Mouse (Mus musculus) heart, adult 18-20 months (tissue): Measurements from ENCODE around the gene Gm39566. TPM values are rescaled to one million over a fixed set of nuclear protein-coding genes. Genes with fewer than 3 reads are reported as not detected.
A peak's percentile ranks its signal among the peaks of the same experiment; 100 is the strongest.
"Not testable (repeated sequence)": the region's sequence is repeated elsewhere in the genome, so short reads cannot be mapped to it uniquely, and the experiment has no call there.

Experiments
- DNase-seq, 2 experiments: peaks; one replicate each; pipeline ENCODE4 v3.0.0; 2021 to 2022; ENCODE audit warnings: mixed read lengths in 1 of 2
- long read RNA-seq, 2 experiments: library from polyadenylated mRNA; stranded (forward); transcript quantifications; one replicate each; pipeline ENCODE4 v2.0.0; 2021
- total RNA-seq, 2 experiments: library from RNA; stranded (reverse); gene quantifications; 2 replicates each; pipeline ENCODE4 v1.2.3; 2021

Gene Gm39566
- not detected for total RNA-seq
- long read RNA-seq, experiment 1 = 0 reads
- long read RNA-seq, experiment 2 = 0 reads

GRCm38 (mm10) chr11:69815155-69815554 is at the start of gene Gm39566:
Gm39566 (minus strand) TSS chr11:69815298.
- DNase-seq = no peak

- no peak for DNase-seq
These were observed 49.2 kb upstream of the Gm39566 start for GRCm38 (mm10) chr11:69864138-69864860.

GRCm38 (mm10) chr11:69863729-69864128 is 48.6 kb upstream of the Gm39566 start:
- DNase-seq = not testable (repeated sequence)

GRCm38 (mm10) chr11:69858113-69858998 is 43.3 kb upstream of the Gm39566 start, which contains the start of gene Tnk1:
Tnk1 (minus strand) TSS chr11:69858730.
- no peak for DNase-seq

- DNase-seq = peak in 1 of 2 experiments; percentile 50
These were observed 40.2 kb upstream of the Gm39566 start for GRCm38 (mm10) chr11:69855347-69855746.

- peak in 1 of 2 experiments; percentile 29 for DNase-seq
These were observed 39.6 kb upstream of the Gm39566 start for GRCm38 (mm10) chr11:69854680-69855079.

- DNase-seq = peak in 1 of 2 experiments; percentile 20
These were observed 38.9 kb upstream of the Gm39566 start for GRCm38 (mm10) chr11:69853994-69854393.

GRCm38 (mm10) chr11:69850754-69851153 is 35.7 kb upstream of the Gm39566 start:
- no peak for DNase-seq

- DNase-seq = no peak
These were observed 34.8 kb upstream of the Gm39566 start for GRCm38 (mm10) chr11:69849884-69850283.

GRCm38 (mm10) chr11:69849128-69849527 is 34.0 kb upstream of the Gm39566 start:
- peak in 1 of 2 experiments; percentile 62 for DNase-seq

GRCm38 (mm10) chr11:69848021-69848420 is 32.9 kb upstream of the Gm39566 start:
- DNase-seq = no peak

- peak; percentile 57 to 64 for DNase-seq
These were observed 31.9 kb upstream of the Gm39566 start for GRCm38 (mm10) chr11:69846738-69847688.

GRCm38 (mm10) chr11:69846198-69846680 is 31.1 kb upstream of the Gm39566 start, which contains the start of gene Plscr3:
Plscr3 (plus strand) TSS chr11:69846376.
- peak; percentile 94 to 95 for DNase-seq

- DNase-seq = no peak
These were observed 23.6 kb upstream of the Gm39566 start for GRCm38 (mm10) chr11:69838714-69839104.

GRCm38 (mm10) chr11:69837952-69838713 is 23.0 kb upstream of the Gm39566 start, which contains the start of gene Tmem256:
Tmem256 (plus strand) TSS chr11:69838514.
- DNase-seq = peak; percentile 97 to 99

- no peak for DNase-seq
These were observed 22.5 kb upstream of the Gm39566 start, which contains the start of gene Nlgn2 for GRCm38 (mm10) chr11:69837604-69837951. Nlgn2 (minus strand) TSS chr11:69837784.

- DNase-seq = peak; percentile 54 to 69
These were observed 21.8 kb upstream of the Gm39566 start for GRCm38 (mm10) chr11:69836703-69837576.

- DNase-seq = no peak
These were observed 20.9 kb upstream of the Gm39566 start for GRCm38 (mm10) chr11:69835966-69836335.

GRCm38 (mm10) chr11:69835326-69835965 is 20.3 kb upstream of the Gm39566 start:
- no peak for DNase-seq
